Mouse (Mus musculus): ENCODE measurements around the gene Rnf180.

DNA sequence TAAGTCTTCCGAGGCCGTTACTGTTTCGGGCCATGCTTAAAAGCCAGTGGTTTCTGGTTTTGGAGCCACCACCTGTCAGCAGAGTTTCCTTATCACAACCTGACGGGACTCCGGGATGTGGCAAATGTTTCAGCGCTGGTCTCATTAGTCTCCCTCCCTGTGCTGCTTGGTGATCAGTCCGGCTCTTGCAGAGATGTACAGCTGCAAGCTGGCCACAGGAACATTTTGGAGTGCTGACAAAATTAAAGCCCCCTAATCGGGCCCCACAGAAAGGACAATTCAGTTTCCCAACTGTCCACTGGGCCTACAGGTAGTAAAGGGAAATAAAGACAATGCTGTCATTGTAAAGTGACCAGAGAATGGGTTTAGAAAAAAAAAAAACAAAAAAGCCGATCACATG lies 44.4 kb downstream of the Rnf180 start:
- TF ChIP-seq POLR2A (IDR thresholded peaks at IDR 0.05; ENCODE audit: low read depth, low read length) (no peak), CTCF (IDR thresholded peaks at IDR 0.05; ENCODE audit: borderline replicate concordance, insufficient read depth, low read length) (no peak)
